ENCODE assay signal across 15 mouse cellular contexts in genomic region chr1:129586635-129587034, GRCm38 (mm10).
"Had no signal": no experiment of that assay in that cellular context is flagged by ENCODE, and none has a peak within 500 bp of the region (broad histone marks: within the 10 kb centered on the region; RNA-seq: fewer than 3 reads in every experiment).

No protein-coding gene starts in this region.

- H3K4me2 ChIP-seq: lung, embryonic 15.5 days; midbrain, embryonic 11.5 days; midbrain, embryonic 13.5 days; midbrain, embryonic 15.5 days; neural tube, embryonic 12.5 days; stomach, embryonic 15.5 days had no signal

- H3K9me3 ChIP-seq: lung, embryonic 15.5 days; midbrain, embryonic 13.5 days; midbrain, embryonic 15.5 days; neural tube, embryonic 12.5 days; stomach, embryonic 15.5 days had no signal

- DNase-seq: lung, adult 18-20 months; lung, postnatal 14 days; lung, postnatal 4 days; right cerebral cortex, postnatal 14 days; thymus, adult 2 months; thymus, postnatal 25 days; thymus, postnatal 4 days had no signal

- ATAC-seq: lung, postnatal 0 days; midbrain, embryonic 13.5 days; midbrain, embryonic 15.5 days had no signal

- H3K27me3 ChIP-seq: lung, embryonic 15.5 days; midbrain, embryonic 13.5 days; midbrain, embryonic 15.5 days; neural tube, embryonic 12.5 days; stomach, embryonic 15.5 days had no signal

- H3K36me3 ChIP-seq: lung, embryonic 15.5 days; midbrain, embryonic 13.5 days; midbrain, embryonic 15.5 days; neural tube, embryonic 12.5 days; stomach, embryonic 15.5 days had no signal

- H3K4me3 ChIP-seq: lung, embryonic 15.5 days; midbrain, embryonic 13.5 days; midbrain, embryonic 15.5 days; neural tube, embryonic 12.5 days; stomach, embryonic 15.5 days had no signal

- H3K9ac ChIP-seq: lung, embryonic 15.5 days; midbrain, embryonic 13.5 days; midbrain, embryonic 15.5 days; neural tube, embryonic 12.5 days; stomach, embryonic 15.5 days had no signal

- H3K4me1 ChIP-seq: midbrain, embryonic 13.5 days; midbrain, embryonic 15.5 days; neural tube, embryonic 12.5 days; stomach, embryonic 15.5 days had no signal

- H3K27ac ChIP-seq: lung, embryonic 15.5 days; midbrain, embryonic 13.5 days; midbrain, embryonic 15.5 days; neural tube, embryonic 12.5 days; stomach, embryonic 15.5 days; stomach, postnatal 0 days had no signal
